ENCODE assay signal across 8 mouse cellular contexts in the genomic region with DNA sequence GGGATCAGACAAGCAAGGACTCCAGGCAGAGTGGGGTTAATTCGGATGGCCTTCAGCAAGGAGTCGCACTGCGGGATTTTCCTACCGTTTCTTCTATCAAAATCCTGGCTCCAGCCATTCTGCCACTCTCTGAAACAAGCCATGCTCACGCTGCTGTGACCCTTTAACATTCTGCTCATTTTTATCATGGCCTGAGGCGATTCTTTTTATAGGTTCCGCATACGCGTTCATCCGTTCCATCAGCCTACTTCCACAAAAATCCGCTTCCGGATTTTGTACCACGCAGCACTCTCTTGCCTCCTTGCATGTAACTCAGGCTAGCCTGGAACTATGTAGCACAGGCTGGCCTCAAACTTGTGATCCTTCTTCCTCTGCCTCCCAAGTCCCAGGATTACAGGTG. TPM values are rescaled to one million over a fixed set of nuclear protein-coding genes. Genes with fewer than 3 reads are reported as not detected.
DNase-seq lines count a peak whose midpoint lies in the region; ATAC-seq and TF ChIP-seq lines count a peak whose summit lies in the region.

No protein-coding gene starts in this region.

- peaks cover 29% of the 10 kb centered on the region for H3K4me1 ChIP-seq in erythroblast, embryonic 14.5 days (ENCODE audit: control insufficient read depth)
- H3K4me1 ChIP-seq in hindbrain, postnatal 0 days (ENCODE audit: insufficient read depth, low read length), result no peaks in the 10 kb centered on the region

- WGBS in hindbrain, postnatal 0 days, result 1% methylated on average over 13 of the region's 13 CpGs

- no peaks in the 10 kb centered on the region for H3K36me3 ChIP-seq in erythroblast, embryonic 14.5 days (ENCODE audit: control insufficient read depth)
- peaks cover 6% of the 10 kb centered on the region; the same call in 1 of the 2 replicates for H3K36me3 ChIP-seq in hindbrain, postnatal 0 days (ENCODE audit: insufficient read depth, low read length)

- peak overlapping the region; percentile 98 for H3K4me2 ChIP-seq in hindbrain, postnatal 0 days (ENCODE audit: low read depth, low read length)

- H3K4me3 ChIP-seq in erythroblast, embryonic 14.5 days (replicated peaks), result peak overlapping the region; percentile 75
- peak overlapping the region; percentile 77 for H3K4me3 ChIP-seq in hindbrain, postnatal 0 days (ENCODE audit: low read length)

- no peak for TF ChIP-seq CTCF in hindbrain, postnatal 0 days (IDR thresholded peaks at IDR 0.05; ENCODE audit: low read depth)

- H3K9me3 ChIP-seq in erythroblast, embryonic 14.5 days (ENCODE audit: control insufficient read depth, low read length), result no peaks in the 10 kb centered on the region
- no peaks in the 10 kb centered on the region for H3K9me3 ChIP-seq in hindbrain, postnatal 0 days (ENCODE audit: low read length)

- H3K9ac ChIP-seq in hindbrain, postnatal 0 days (replicated peaks; ENCODE audit: low read length), result peak overlapping the region; percentile 84

- H3K27ac ChIP-seq in hindbrain, postnatal 0 days, result peak overlapping the region; percentile 97

- no peak for ATAC-seq in erythroblast, adult 5-6 weeks (replicated peaks; ENCODE audit: low FRiP score, poor library complexity, severe bottlenecking)
- peak; percentile 7; the same call in 1 of the 2 replicates for ATAC-seq in hindbrain, postnatal 0 days
- ATAC-seq in megakaryocyte, adult 5-6 weeks (ENCODE audit: poor library complexity, severe bottlenecking), result peak; percentile 43

- peak; percentile 42 for DNase-seq in thymus, postnatal 14 days
- DNase-seq in thymus, postnatal 0 days (ENCODE audit: low spot score), result no peak
- peak; percentile 75 for DNase-seq in hindbrain, postnatal 0 days (ENCODE audit: low spot score)
- DNase-seq in spleen, postnatal 14 days (ENCODE audit: low spot score in 2 of 2), result no peak
- DNase-seq in cerebellum, postnatal 14 days, result no peak

- peaks cover 22% of the 10 kb centered on the region for H3K27me3 ChIP-seq in erythroblast, embryonic 14.5 days (ENCODE audit: control insufficient read depth)
- no peaks in the 10 kb centered on the region for H3K27me3 ChIP-seq in hindbrain, postnatal 0 days (ENCODE audit: insufficient read depth, low read length)

RNA-seq across cellular contexts. Expression of gene Sfxn5, which starts 0.5 kb away (rescaled TPM):
- polyA plus RNA-seq in erythroblast, embryonic 14.5 days (2012), result 0.01 and 0.08 TPM in 2 replicates
- 0.19 and 0.63 TPM in 2 replicates for total RNA-seq in erythroblast, adult 5-6 weeks (2015; ENCODE audit: low replicate concordance)
- total RNA-seq in erythroblast, adult 5-6 weeks (2017; ENCODE audit: low replicate concordance), result 0.56 and 1.3 TPM in 2 replicates
- 4.4 and 5.1 TPM in 2 replicates for polyA plus RNA-seq in thymus, postnatal 0 days (2015; fragmentation: Nextera tagmentation; extraction: Ambion mirVana)
- total RNA-seq in hindbrain, postnatal 0 days (2014; rRNA removed), result 144 and 151 TPM in 2 replicates
- polyA plus RNA-seq in hindbrain, postnatal 0 days (2015; fragmentation: Nextera tagmentation; extraction: Ambion mirVana), result 108 and 115 TPM in 2 replicates
- 6.5 and 8.4 TPM in 2 replicates for total RNA-seq in megakaryocyte, adult 5-6 weeks (2015)
- 8.4 and 13.4 TPM in 2 replicates for total RNA-seq in megakaryocyte, adult 5-6 weeks (2017)

RNA-seq across cellular contexts. Expression of gene Rab11fip5, which starts 40.7 kb away (rescaled TPM):
- polyA plus RNA-seq in erythroblast, embryonic 14.5 days (2012), result 0.01 and 0.03 TPM in 2 replicates
- total RNA-seq in erythroblast, adult 5-6 weeks (2015; ENCODE audit: low replicate concordance), result 0.19 and 0.21 TPM in 2 replicates
- total RNA-seq in erythroblast, adult 5-6 weeks (2017; ENCODE audit: low replicate concordance), result 0.51 and 2.6 TPM in 2 replicates
- polyA plus RNA-seq in thymus, postnatal 0 days (2015; fragmentation: Nextera tagmentation; extraction: Ambion mirVana), result 4.3 and 4.7 TPM in 2 replicates
- 62.6 and 66.5 TPM in 2 replicates for total RNA-seq in hindbrain, postnatal 0 days (2014; rRNA removed)
- 23.4 and 26.7 TPM in 2 replicates for polyA plus RNA-seq in hindbrain, postnatal 0 days (2015; fragmentation: Nextera tagmentation; extraction: Ambion mirVana)
- total RNA-seq in megakaryocyte, adult 5-6 weeks (2015), result 5.2 and 6.9 TPM in 2 replicates
- total RNA-seq in megakaryocyte, adult 5-6 weeks (2017), result 5.8 and 6.3 TPM in 2 replicates

Comparison
In these comparisons a context has a peak if more than half of its experiments do, and no peak if none do; other contexts are left out.
1. DNase-seq: peak in thymus, postnatal 14 days (single experiment) and hindbrain, postnatal 0 days (single experiment); none in thymus, postnatal 0 days (single experiment), spleen, postnatal 14 days (0 of 2) and cerebellum, postnatal 14 days (0 of 2).
2. RNA of gene Sfxn5, which starts 0.5 kb away (total RNA-seq): 144 to 151 TPM in hindbrain, postnatal 0 days; 6.5 to 13.4 TPM in megakaryocyte, adult 5-6 weeks and 0.19 to 1.3 TPM in erythroblast, adult 5-6 weeks; every median in the first group is over 10 times any median in the second.